Mouse (Mus musculus) testis, adult 2 months (tissue): ENCODE data around the gene Kazn. TPM values are rescaled to one million over a fixed set of nuclear protein-coding genes. Genes with fewer than 3 reads are reported as not detected.

ENCODE experiments used
- H3K27ac ChIP-seq: fragments of 200-500 bp; 2 replicates; pipeline ENCODE4 v1.5.1; 2012; ENCODE audit warnings: low read depth, low read length; ENCODE audit not compliant: control insufficient read depth, insufficient read depth
- H3K27me3 ChIP-seq: fragments of 200-500 bp; 2 replicates; pipeline ENCODE4 v1.6.1; 2012; ENCODE audit warnings: mild to moderate bottlenecking, low read length, moderate library complexity; ENCODE audit not compliant: control insufficient read depth, insufficient read depth
- H3K36me3 ChIP-seq: fragments of 200-500 bp; 2 replicates; pipeline ENCODE4 v1.6.1; 2012; ENCODE audit warnings: mild to moderate bottlenecking, low read length; ENCODE audit not compliant: control insufficient read depth, insufficient read depth
- H3K4me1 ChIP-seq: fragments of 200-500 bp; 2 replicates; pipeline ENCODE4 v1.6.1; 2012; ENCODE audit warnings: low read length; ENCODE audit not compliant: control insufficient read depth, insufficient read depth
- H3K4me3 ChIP-seq: fragments of 200-500 bp; 2 replicates; pipeline ENCODE4 v1.5.1; 2012; ENCODE audit warnings: low read depth, mild to moderate bottlenecking, low read length, moderate library complexity, mixed read lengths; ENCODE audit not compliant: control insufficient read depth
- CTCF ChIP-seq: fragments of 200-500 bp; IDR thresholded peaks from 2 replicates; pipeline ENCODE4 v1.5.1; 2012; ENCODE audit warnings: low read depth, mild to moderate bottlenecking, inconsistent platforms, low read length, moderate library complexity; ENCODE audit not compliant: control insufficient read depth, insufficient read depth, insufficient replicate concordance
- POLR2A ChIP-seq: fragments of 200-500 bp; IDR thresholded peaks from 2 replicates; pipeline ENCODE4 v1.6.1; 2012; ENCODE audit warnings: low read depth, mild to moderate bottlenecking, inconsistent platforms, low read length, moderate library complexity; ENCODE audit not compliant: control insufficient read depth
- polyA plus RNA-seq: library from polyadenylated mRNA; depleted of rRNA; stranded (reverse); fragments of >200 nt; gene quantifications from 2 replicates; pipeline ENCODE4 v1.2.3, GENCODE M21; 2012

The Kazn gene
- polyA plus RNA-seq, 1 experiment: 9.6 TPM

DNA sequence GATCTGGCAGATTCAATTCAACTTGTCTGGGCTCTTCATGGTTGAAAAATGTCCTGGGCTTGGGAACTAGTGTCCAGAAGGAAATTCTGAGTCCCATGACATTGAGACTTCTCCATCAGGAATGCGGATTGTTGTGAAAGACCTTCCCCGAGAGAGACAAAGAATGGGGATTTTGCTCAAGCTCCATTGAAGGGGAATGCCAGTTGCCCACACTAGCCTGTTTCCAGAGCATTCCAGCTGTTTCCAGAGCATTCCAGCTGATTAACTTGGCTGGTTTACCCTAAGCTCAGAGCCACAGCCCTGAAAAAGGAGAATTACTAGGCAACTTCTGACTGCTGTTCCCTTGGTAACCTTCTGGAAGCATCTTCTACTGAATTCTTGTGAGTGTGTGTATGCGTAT, 32.3 kb upstream of the Kazn start:
- Histone ChIP-seq H3K4me1 (peaks cover 6% of the 10 kb centered on the region), H3K27ac (no peak overlapping the region), H3K27me3 (no peaks in the 10 kb centered on the region), H3K4me3 (no peak overlapping the region), H3K36me3 (no peaks in the 10 kb centered on the region)
- TF ChIP-seq POLR2A (no peak), CTCF (no peak)

DNA sequence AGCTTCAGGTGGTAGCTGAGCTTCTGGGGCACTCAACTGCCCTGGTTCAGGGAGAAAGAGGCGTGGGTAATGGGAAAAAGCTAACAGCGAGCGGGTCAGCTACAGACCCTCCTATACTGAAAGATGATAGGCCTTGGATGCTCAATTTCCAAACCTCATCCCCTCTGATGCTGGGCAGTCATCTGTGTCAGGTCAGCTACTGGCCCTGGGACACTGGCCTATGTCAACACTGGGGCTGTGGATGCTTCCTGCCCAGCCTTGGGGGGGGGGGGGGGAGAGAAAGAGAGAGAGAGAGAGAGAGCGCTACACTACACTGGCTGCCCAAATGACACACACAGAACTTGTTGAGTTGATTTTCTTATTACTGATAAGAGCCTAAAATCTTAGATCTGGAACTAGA, 28.6 kb upstream of the Kazn start:
- no peak overlapping the region for H3K4me3 ChIP-seq
- H3K36me3 ChIP-seq: no peaks in the 10 kb centered on the region
- H3K4me1 ChIP-seq: peaks cover 5% of the 10 kb centered on the region
- TF ChIP-seq CTCF (no peak), POLR2A (no peak)
- no peaks in the 10 kb centered on the region for H3K27me3 ChIP-seq
- H3K27ac ChIP-seq: no peak overlapping the region

DNA sequence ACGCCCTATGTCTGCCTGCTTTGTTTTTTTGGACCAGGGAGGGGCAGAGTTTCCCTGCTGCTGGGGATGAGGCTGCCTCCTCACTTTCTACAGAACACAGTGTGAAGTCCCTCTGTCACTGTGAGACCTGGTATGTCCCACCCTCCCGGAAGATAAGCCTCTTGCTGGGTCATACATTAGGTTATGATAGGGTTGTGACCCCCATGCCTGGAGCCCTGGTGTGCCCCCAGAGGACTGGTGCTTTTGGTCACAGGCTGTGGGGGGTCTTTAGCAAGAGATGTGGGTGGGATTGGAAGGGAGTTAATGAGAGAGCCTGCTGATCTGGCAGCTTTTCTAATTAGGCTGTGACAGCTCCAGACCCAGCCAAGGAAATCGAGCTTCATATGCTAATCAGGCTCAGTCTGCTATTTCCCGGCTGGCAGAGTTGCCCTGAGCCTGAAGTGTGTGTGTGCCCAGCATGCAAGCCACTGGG, 28.2 kb upstream of the Kazn start:
- H3K27ac ChIP-seq: no peak overlapping the region
- peaks cover 5% of the 10 kb centered on the region for H3K4me1 ChIP-seq
- H3K27me3 ChIP-seq: no peaks in the 10 kb centered on the region
- no peak overlapping the region for H3K4me3 ChIP-seq
- TF ChIP-seq POLR2A (no peak), CTCF (no peak)
- no peaks in the 10 kb centered on the region for H3K36me3 ChIP-seq

GRCm38 (mm10) chr4:142264335-142264734, 25.1 kb upstream of the Kazn start:
- Histone ChIP-seq H3K27me3 (no peaks in the 10 kb centered on the region), H3K36me3 (no peaks in the 10 kb centered on the region), H3K4me3 (peak overlapping the region; percentile 89), H3K4me1 (peaks cover 5% of the 10 kb centered on the region), H3K27ac (no peak overlapping the region; the same call in 1 of the 2 replicates)
- TF ChIP-seq CTCF (no peak), POLR2A (no peak)

DNA sequence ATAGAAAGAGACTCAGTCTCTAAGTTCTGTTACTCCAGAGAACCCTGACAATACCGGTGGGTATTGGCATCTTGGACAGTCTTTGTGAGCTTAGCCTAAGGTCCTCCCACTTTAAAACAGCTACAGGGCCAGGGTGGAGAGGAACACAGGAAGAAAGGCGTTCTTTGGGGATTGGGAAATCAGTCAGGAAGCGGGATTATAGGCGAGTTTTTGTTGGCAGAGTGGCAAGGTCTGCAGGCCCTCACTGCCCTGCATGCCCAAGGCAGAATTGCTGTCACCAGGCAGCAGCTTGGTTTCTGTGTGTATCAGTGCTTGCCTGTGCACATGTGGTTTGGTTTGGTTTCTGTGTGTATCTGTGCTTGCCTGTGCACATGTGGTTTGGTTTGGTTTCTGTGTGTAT, 22.5 kb upstream of the Kazn start:
- Histone ChIP-seq H3K36me3 (no peaks in the 10 kb centered on the region), H3K27ac (no peak overlapping the region), H3K27me3 (no peaks in the 10 kb centered on the region), H3K4me3 (no peak overlapping the region), H3K4me1 (peaks cover 5% of the 10 kb centered on the region)
- no peak for TF ChIP-seq CTCF

GRCm38 (mm10) chr4:142258730-142259129, 19.5 kb upstream of the Kazn start:
- no peaks in the 10 kb centered on the region for H3K27me3 ChIP-seq
- H3K27ac ChIP-seq: no peak overlapping the region
- no peaks in the 10 kb centered on the region for H3K36me3 ChIP-seq
- no peak overlapping the region for H3K4me3 ChIP-seq
- H3K4me1 ChIP-seq: peaks cover 3% of the 10 kb centered on the region; the same call in 1 of the 2 replicates
- TF ChIP-seq CTCF (no peak), POLR2A (no peak)

GRCm38 (mm10) chr4:142254088-142254487, 14.9 kb upstream of the Kazn start:
- no peaks in the 10 kb centered on the region for H3K27me3 ChIP-seq
- TF ChIP-seq CTCF (peak; percentile 84; the same call in 1 of the 2 replicates), POLR2A (no peak)

GRCm38 (mm10) chr4:142251471-142252354, 12.5 kb upstream of the Kazn start:
- Histone ChIP-seq H3K4me1 (peaks cover 5% of the 10 kb centered on the region), H3K4me3 (no peak overlapping the region), H3K36me3 (no peaks in the 10 kb centered on the region), H3K27me3 (no peaks in the 10 kb centered on the region), H3K27ac (peak overlapping the region; percentile 1; the same call in 1 of the 2 replicates)
- TF ChIP-seq CTCF: no peak
- no peak for TF ChIP-seq POLR2A

More at GRCm38 (mm10) chr4:142254088-142254487, 14.9 kb upstream of the Kazn start:
- Histone ChIP-seq H3K4me3 (peak overlapping the region; percentile 35), H3K4me1 (peaks cover 5% of the 10 kb centered on the region), H3K27ac (peak overlapping the region; percentile 7; the same call in 1 of the 2 replicates), H3K36me3 (no peaks in the 10 kb centered on the region)
